Mouse (Mus musculus): Measurements from ENCODE around the gene Xxylt1. TPM values are rescaled to one million over a fixed set of nuclear protein-coding genes. Genes with fewer than 3 reads are reported as not detected.

Xxylt1 gene
- total and polyA plus RNA-seq, 3 experiments = 12.8 to 164 (median 26.6) TPM

- Histone ChIP-seq H3K36me3 (ENCODE audit: control insufficient read depth in 1 of 2, insufficient read depth in 2 of 2, low read length in 2 of 2) (no peaks in the 10 kb centered on the region), H3K4me1 (ENCODE audit: control insufficient read depth in 1 of 2, insufficient read depth in 2 of 2, low read length in 2 of 2) (no peaks in the 10 kb centered on the region), H3K27me3 (ENCODE audit: control insufficient read depth in 1 of 2, insufficient read depth in 2 of 2, low read length in 2 of 2) (no peaks in the 10 kb centered on the region), H3K4me3 (ENCODE audit: control insufficient read depth in 1 of 2, insufficient read depth in 1 of 2, low read depth in 2 of 2, low read length in 2 of 2) (no peak overlapping the region), H3K79me2 (ENCODE audit: control insufficient read depth, insufficient read depth, low read length, poor library complexity) (no peaks in the 10 kb centered on the region; the same call in 1 of the 2 replicates), H3K27ac (ENCODE audit: control insufficient read depth, low read depth, low read length) (no peak overlapping the region), H3K9ac (ENCODE audit: control insufficient read depth, low read depth, low read length, poor library complexity, severe bottlenecking) (no peak overlapping the region), H3K9me3 (replicated peaks; ENCODE audit: insufficient read depth, low read length) (no peaks in the 10 kb centered on the region)
- no peak for DNase-seq (ENCODE audit: low read depth, low spot score)
- TF ChIP-seq ZMIZ1 (IDR thresholded peaks at IDR 0.05; ENCODE audit: low read depth, low read length) (no peak), TCF12 (IDR thresholded peaks at IDR 0.05; ENCODE audit: low read depth, low read length) (no peak), HCFC1 (IDR thresholded peaks at IDR 0.05; ENCODE audit: low read depth, low read length) (no peak), E2F4 (IDR thresholded peaks at IDR 0.05; ENCODE audit: borderline replicate concordance, low read depth, low read length) (no peak), MAFK (IDR thresholded peaks at IDR 0.05; ENCODE audit: borderline replicate concordance, low read depth, low read length) (no peak)
Measured at GRCm38 (mm10) chr16:31064782-31065181, 16.4 kb downstream of the Xxylt1 start.

- H3K79me2 ChIP-seq (ENCODE audit: control insufficient read depth, insufficient read depth, low read length, poor library complexity) = peaks cover 2% of the 10 kb centered on the region; the same call in 1 of the 2 replicates
- H3K27ac ChIP-seq (ENCODE audit: control insufficient read depth, low read depth, low read length) = no peak overlapping the region
- TF ChIP-seq POLR2AphosphoS2 (IDR thresholded peaks at IDR 0.05; ENCODE audit: low read length) (no peak), ZNF384 (IDR thresholded peaks at IDR 0.05; ENCODE audit: low read depth, low read length) (no peak), EP300 (IDR thresholded peaks at IDR 0.05; ENCODE audit: low read depth in 1 of 2, low read length in 2 of 2) (no peak), SMC3 (IDR thresholded peaks at IDR 0.05; ENCODE audit: low read depth, low read length) (no peak), CHD2 (IDR thresholded peaks at IDR 0.05; ENCODE audit: low read length) (no peak), E2F4 (IDR thresholded peaks at IDR 0.05; ENCODE audit: borderline replicate concordance, low read depth, low read length) (no peak), BHLHE40 (IDR thresholded peaks at IDR 0.05; ENCODE audit: borderline replicate concordance, low read depth, low read length) (no peak), RAD21 (IDR thresholded peaks at IDR 0.05; ENCODE audit: low read depth, low read length) (no peak), ZKSCAN1 (IDR thresholded peaks at IDR 0.05; ENCODE audit: low read depth, low read length) (no peak), SIN3A (IDR thresholded peaks at IDR 0.05; ENCODE audit: low read length) (no peak), ETS1 (IDR thresholded peaks at IDR 0.05; ENCODE audit: low read depth, low read length) (no peak), ELF1 (IDR thresholded peaks at IDR 0.05; ENCODE audit: low read depth, low read length) (no peak)
- H3K9ac ChIP-seq (ENCODE audit: control insufficient read depth, low read depth, low read length, poor library complexity, severe bottlenecking) = no peak overlapping the region
- H3K4me1 ChIP-seq (ENCODE audit: control insufficient read depth in 1 of 2, insufficient read depth in 2 of 2, low read length in 2 of 2) = no peaks in the 10 kb centered on the region
- no peak for DNase-seq (ENCODE audit: low read depth, low spot score)
- no peaks in the 10 kb centered on the region for H3K27me3 ChIP-seq (ENCODE audit: control insufficient read depth in 1 of 2, insufficient read depth in 2 of 2, low read length in 2 of 2)
- no peaks in the 10 kb centered on the region for H3K9me3 ChIP-seq (replicated peaks; ENCODE audit: insufficient read depth, low read length)
- H3K4me3 ChIP-seq (ENCODE audit: control insufficient read depth in 1 of 2, insufficient read depth in 1 of 2, low read depth in 2 of 2, low read length in 2 of 2) = no peak overlapping the region
- no peaks in the 10 kb centered on the region for H3K36me3 ChIP-seq (ENCODE audit: control insufficient read depth in 1 of 2, insufficient read depth in 2 of 2, low read length in 2 of 2)
Measured at GRCm38 (mm10) chr16:31062918-31063317, 18.3 kb downstream of the Xxylt1 start.

Measured in MEL (cell line).